Mouse (Mus musculus): ENCODE measurements at regions not wholly inside any gene's neighbourhood (a gene's known extent, or its start where the extent isn't known, plus 50 kb on each side); places are given as distances from the start of the nearest gene placed in this dataset.

DNA sequence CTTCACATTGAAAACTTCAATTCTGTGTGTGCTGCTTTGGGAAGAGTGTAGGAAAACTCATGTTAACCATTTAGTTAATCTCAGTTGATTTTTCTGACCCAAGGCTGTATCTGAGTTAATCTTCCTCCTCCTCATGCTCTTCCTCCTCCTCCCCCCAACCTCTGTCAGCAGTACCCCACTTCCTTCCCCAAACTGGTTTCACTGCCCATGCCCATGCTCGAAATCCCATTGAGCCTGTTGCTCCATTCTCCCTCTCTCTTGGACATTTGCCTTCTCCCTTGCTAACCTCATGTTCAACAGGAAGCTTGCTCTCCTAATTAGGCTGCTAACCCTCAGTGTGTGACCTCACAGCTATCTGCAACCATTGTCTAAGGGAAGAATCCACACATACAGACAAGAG is 203.8 kb downstream of the Rsl24d1 start:
- no peaks in the 10 kb centered on the region for H3K27me3 ChIP-seq (ENCODE audit: insufficient read depth, low read length)
- no peaks in the 10 kb centered on the region for H3K36me3 ChIP-seq (ENCODE audit: insufficient read depth, low read length)
- WGBS: 58% methylated on average over 1 of the region's 1 CpGs
- ATAC-seq (no peak), DNase-seq (ENCODE audit: low spot score) (no peak)
- H3K9me3 ChIP-seq (ENCODE audit: low read length): no peaks in the 10 kb centered on the region
- H3K4me3 ChIP-seq (ENCODE audit: low read length): no peak overlapping the region
- no peaks in the 10 kb centered on the region for H3K4me1 ChIP-seq (ENCODE audit: insufficient read depth, low read length)
- H3K9ac ChIP-seq (replicated peaks; ENCODE audit: low read length): no peak overlapping the region
- no peak overlapping the region for H3K27ac ChIP-seq
- H3K4me2 ChIP-seq (ENCODE audit: low read depth, low read length): no peak overlapping the region
- no peak for TF ChIP-seq CTCF (IDR thresholded peaks at IDR 0.05; ENCODE audit: low read depth)

DNA sequence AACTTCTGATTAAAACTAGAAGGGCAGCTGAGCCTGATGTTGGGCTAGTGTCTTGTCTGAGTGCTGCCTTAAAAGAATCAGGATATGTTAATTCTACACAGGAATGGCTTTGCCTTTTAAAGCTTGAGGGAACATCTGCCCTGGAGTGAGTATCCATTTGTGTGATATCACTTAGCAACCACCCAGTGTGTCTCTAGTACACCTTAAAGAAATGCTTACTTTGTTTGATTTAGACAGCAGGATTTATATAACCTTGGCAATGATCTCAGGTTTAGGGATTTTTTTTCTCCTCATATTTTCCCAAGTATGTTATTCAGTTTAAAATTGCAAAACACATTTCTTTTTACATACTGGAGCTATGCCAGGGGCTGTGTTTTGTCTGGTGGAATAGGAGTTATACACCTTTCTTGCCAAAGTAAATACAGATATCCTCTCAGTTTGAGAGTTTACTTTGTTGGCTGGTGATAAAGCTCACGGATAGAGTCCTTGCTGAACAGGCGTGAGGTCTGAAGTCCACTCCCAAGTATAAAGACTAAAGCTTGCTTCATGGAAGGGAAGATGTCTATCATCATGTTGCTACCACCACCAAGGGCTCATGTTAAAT is 206.6 kb downstream of the Rsl24d1 start:
- Histone ChIP-seq H3K9ac (replicated peaks; ENCODE audit: low read length) (no peak overlapping the region), H3K9me3 (ENCODE audit: low read length) (no peaks in the 10 kb centered on the region), H3K4me2 (ENCODE audit: low read depth, low read length) (no peak overlapping the region), H3K4me1 (ENCODE audit: insufficient read depth, low read length) (no peaks in the 10 kb centered on the region), H3K4me3 (ENCODE audit: low read length) (no peak overlapping the region), H3K27ac (no peak overlapping the region), H3K36me3 (ENCODE audit: insufficient read depth, low read length) (no peaks in the 10 kb centered on the region), H3K27me3 (ENCODE audit: insufficient read depth, low read length) (no peaks in the 10 kb centered on the region)
- 88% methylated on average over 2 of the region's 2 CpGs for WGBS
- ATAC-seq (no peak), DNase-seq (ENCODE audit: low spot score) (no peak)
- TF ChIP-seq CTCF (IDR thresholded peaks at IDR 0.05; ENCODE audit: low read depth): no peak

DNA sequence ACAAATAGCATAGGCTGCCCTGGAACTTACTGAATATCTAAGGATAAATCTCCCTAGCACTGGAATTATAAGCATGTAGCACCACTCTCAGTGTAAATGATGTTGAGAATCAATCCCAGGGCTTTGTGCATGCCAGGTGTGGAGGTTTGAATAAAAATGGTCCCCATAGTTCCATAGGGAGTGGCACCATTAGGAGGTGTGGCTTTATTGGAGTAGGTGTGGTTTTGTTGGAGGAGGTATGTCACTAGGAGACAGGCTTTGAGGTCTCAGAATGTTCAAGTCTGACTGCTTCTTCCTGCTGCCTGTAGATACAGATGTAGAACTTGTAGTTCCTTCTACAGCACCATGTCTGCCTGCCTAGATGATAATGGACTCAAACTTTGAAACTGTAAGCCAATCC is 217.8 kb downstream of the Rsl24d1 start:
- no peak overlapping the region for H3K9ac ChIP-seq (replicated peaks; ENCODE audit: low read length)
- ATAC-seq: no peak
- H3K36me3 ChIP-seq (ENCODE audit: insufficient read depth, low read length): no peaks in the 10 kb centered on the region
- no peak overlapping the region for H3K4me3 ChIP-seq (ENCODE audit: low read length)
- no peaks in the 10 kb centered on the region for H3K9me3 ChIP-seq (ENCODE audit: low read length)
- no peak overlapping the region for H3K27ac ChIP-seq
- no peak overlapping the region for H3K4me2 ChIP-seq (ENCODE audit: low read depth, low read length)
- TF ChIP-seq CTCF (IDR thresholded peaks at IDR 0.05; ENCODE audit: low read depth): no peak
- no peak for DNase-seq (ENCODE audit: low spot score)
- H3K4me1 ChIP-seq (ENCODE audit: insufficient read depth, low read length): no peaks in the 10 kb centered on the region
- no peaks in the 10 kb centered on the region for H3K27me3 ChIP-seq (ENCODE audit: insufficient read depth, low read length)

DNA sequence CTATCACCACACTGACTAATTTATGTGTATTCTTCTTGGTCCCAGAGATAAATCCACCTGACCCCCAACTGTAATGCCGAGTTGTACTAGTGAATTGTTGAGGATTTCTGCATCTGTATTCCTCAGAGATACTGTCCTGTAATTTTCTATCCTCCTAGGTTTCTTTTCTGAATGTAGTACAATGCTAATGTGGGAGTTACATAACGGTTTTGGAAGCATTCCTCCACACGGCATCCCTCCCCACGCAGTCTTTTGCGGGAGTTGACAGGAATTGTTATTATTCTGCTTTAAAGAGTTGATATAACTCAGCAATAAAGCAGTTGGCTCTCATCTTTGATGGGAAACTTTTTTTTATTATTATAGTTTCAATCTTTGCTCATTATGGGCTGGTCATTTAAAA is 222.8 kb downstream of the Rsl24d1 start:
- no peaks in the 10 kb centered on the region for H3K4me1 ChIP-seq (ENCODE audit: insufficient read depth, low read length)
- no peaks in the 10 kb centered on the region for H3K36me3 ChIP-seq (ENCODE audit: insufficient read depth, low read length)
- no peak overlapping the region for H3K27ac ChIP-seq
- ATAC-seq (no peak), DNase-seq (ENCODE audit: low spot score) (no peak)
- no peaks in the 10 kb centered on the region for H3K9me3 ChIP-seq (ENCODE audit: low read length)
- no peak overlapping the region for H3K4me3 ChIP-seq (ENCODE audit: low read length)
- H3K4me2 ChIP-seq (ENCODE audit: low read depth, low read length): no peak overlapping the region
- WGBS: 89% methylated on average over 5 of the region's 5 CpGs
- H3K9ac ChIP-seq (replicated peaks; ENCODE audit: low read length): no peak overlapping the region
- H3K27me3 ChIP-seq (ENCODE audit: insufficient read depth, low read length): no peaks in the 10 kb centered on the region
- no peak for TF ChIP-seq CTCF (IDR thresholded peaks at IDR 0.05; ENCODE audit: low read depth)

DNA sequence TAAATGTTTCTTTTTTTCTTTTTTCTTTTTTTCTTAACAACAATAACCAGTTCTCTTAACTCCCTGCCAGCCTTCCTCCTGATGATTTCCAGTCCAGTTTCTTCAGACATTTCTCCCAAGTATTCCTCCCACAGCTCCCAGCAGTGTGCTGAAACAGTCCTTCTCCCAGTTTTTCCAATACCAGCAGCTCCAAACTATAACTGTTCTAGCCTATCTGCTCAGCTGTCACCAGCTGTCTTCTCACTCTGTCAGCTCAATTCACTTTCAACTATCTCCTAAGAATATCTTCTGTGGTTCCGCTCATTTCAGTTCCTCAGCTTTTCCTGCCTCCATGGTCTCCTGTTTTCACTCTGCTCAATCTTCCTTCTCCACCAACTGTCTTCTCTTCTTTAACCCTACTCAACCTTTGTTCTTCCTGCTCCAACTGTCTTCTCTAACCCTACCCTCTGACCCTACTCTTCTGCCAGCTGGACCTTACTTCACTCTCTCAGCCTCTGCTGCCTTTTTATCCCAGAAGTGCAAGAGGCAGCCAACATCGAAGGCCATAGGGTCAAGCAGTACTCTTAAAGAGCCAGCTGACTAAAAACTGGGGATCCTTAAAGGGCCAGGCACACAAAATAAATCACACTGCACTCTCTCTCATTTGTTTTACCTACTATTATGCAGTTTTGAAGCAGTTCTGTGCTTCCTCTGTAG is 224.0 kb downstream of the Rsl24d1 start:
- TF ChIP-seq CTCF (IDR thresholded peaks at IDR 0.05; ENCODE audit: low read depth): no peak
- H3K36me3 ChIP-seq (ENCODE audit: insufficient read depth, low read length): no peaks in the 10 kb centered on the region
- H3K9ac ChIP-seq (replicated peaks; ENCODE audit: low read length): no peak overlapping the region
- H3K27me3 ChIP-seq (ENCODE audit: insufficient read depth, low read length): no peaks in the 10 kb centered on the region
- DNase-seq (ENCODE audit: low spot score): no peak
- 74% methylated on average over 2 of the region's 2 CpGs for WGBS
- ATAC-seq: no peak
- H3K9me3 ChIP-seq (ENCODE audit: low read length): peaks cover 8% of the 10 kb centered on the region; the same call in 1 of the 2 replicates
- H3K4me2 ChIP-seq (ENCODE audit: low read depth, low read length): no peak overlapping the region
- H3K4me3 ChIP-seq (ENCODE audit: low read length): no peak overlapping the region
- H3K4me1 ChIP-seq (ENCODE audit: insufficient read depth, low read length): no peaks in the 10 kb centered on the region
- H3K27ac ChIP-seq: no peak overlapping the region

DNA sequence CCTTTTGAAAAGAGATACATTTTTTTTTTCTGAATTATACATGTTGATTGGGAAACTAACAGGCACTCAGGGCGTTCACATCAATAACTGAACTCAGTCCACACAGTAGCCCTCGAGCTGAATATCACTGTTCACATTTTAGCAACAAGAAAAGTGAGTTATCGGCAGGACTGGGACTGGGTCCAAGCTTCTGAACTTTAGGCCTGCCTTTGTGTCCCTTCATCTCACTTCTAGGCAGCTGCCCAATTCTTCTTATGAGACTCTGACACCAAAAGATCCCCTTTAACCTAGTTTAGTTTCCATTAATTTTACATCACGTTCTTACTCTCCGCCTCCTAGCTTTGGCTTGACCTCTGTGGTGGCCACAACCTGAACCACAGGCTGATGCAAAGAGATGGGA is 242.7 kb downstream of the Rsl24d1 start:
- H3K9ac ChIP-seq (replicated peaks; ENCODE audit: low read length): no peak overlapping the region
- ATAC-seq (no peak), DNase-seq (ENCODE audit: low spot score) (no peak)
- H3K4me1 ChIP-seq (ENCODE audit: insufficient read depth, low read length): no peaks in the 10 kb centered on the region
- no peak overlapping the region for H3K4me3 ChIP-seq (ENCODE audit: low read length)
- no peaks in the 10 kb centered on the region for H3K36me3 ChIP-seq (ENCODE audit: insufficient read depth, low read length)
- no peak for TF ChIP-seq CTCF (IDR thresholded peaks at IDR 0.05; ENCODE audit: low read depth)
- no peaks in the 10 kb centered on the region for H3K27me3 ChIP-seq (ENCODE audit: insufficient read depth, low read length)
- no peak overlapping the region for H3K27ac ChIP-seq
- H3K4me2 ChIP-seq (ENCODE audit: low read depth, low read length): no peak overlapping the region
- H3K9me3 ChIP-seq (ENCODE audit: low read length): no peaks in the 10 kb centered on the region
- WGBS: 67% methylated on average over 5 of the region's 5 CpGs

DNA sequence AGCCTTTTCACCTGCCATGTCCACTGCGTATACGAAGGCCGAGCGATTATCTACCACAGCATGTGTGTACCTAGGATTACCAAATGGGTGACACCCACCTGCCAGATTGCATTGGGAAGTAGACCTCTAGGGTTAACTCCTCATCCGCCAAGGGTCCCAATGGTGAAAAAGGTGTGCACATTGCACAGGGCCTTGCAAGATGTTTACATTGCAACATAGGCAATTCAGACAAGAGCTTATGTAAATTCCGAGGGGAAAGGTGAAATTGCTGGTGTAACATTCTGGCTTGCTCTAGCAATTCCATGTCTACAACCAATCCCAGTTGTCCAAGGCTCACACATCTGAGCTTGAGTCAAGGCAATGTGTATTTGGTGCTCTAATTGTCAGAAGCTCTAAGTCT is 245.7 kb downstream of the Rsl24d1 start:
- ATAC-seq (no peak), DNase-seq (ENCODE audit: low spot score) (no peak)
- Histone ChIP-seq H3K4me2 (ENCODE audit: low read depth, low read length) (no peak overlapping the region), H3K9me3 (ENCODE audit: low read length) (no peaks in the 10 kb centered on the region), H3K27me3 (ENCODE audit: insufficient read depth, low read length) (no peaks in the 10 kb centered on the region), H3K4me3 (ENCODE audit: low read length) (no peak overlapping the region), H3K9ac (replicated peaks; ENCODE audit: low read length) (no peak overlapping the region), H3K4me1 (ENCODE audit: insufficient read depth, low read length) (no peaks in the 10 kb centered on the region), H3K36me3 (ENCODE audit: insufficient read depth, low read length) (no peaks in the 10 kb centered on the region), H3K27ac (no peak overlapping the region)
- 95% methylated on average over 6 of the region's 6 CpGs for WGBS
- TF ChIP-seq CTCF (IDR thresholded peaks at IDR 0.05; ENCODE audit: low read depth): no peak
